In genomic region chr3:85858140-85859135, GRCm38 (mm10) we compare ENCODE assay signal across 12 mouse cellular contexts. TPM values are rescaled to one million over a fixed set of nuclear protein-coding genes. Genes with fewer than 3 reads are reported as not detected.
DNase-seq lines count a peak whose midpoint lies in the region; ATAC-seq and TF ChIP-seq lines count a peak whose summit lies in the region.
"Had no signal": no experiment of that assay in that cellular context is flagged by ENCODE, and none has a peak within 500 bp of the region (broad histone marks: within the 10 kb centered on the region; RNA-seq: fewer than 3 reads in every experiment).

No protein-coding gene starts in this region.

- no peak for TF ChIP-seq CTCF in liver, adult 2 months (IDR thresholded peaks at IDR 0.05; ENCODE audit: low read depth, low read length)

- no peaks in the 10 kb centered on the region for H3K27me3 ChIP-seq in liver, adult 2 months (ENCODE audit: control insufficient read depth, insufficient read depth, low read length)
- no peaks in the 10 kb centered on the region for H3K27me3 ChIP-seq in limb, embryonic 10.5 days (ENCODE audit: low read depth, poor library complexity, severe bottlenecking)
- no peaks in the 10 kb centered on the region for H3K27me3 ChIP-seq in myocyte (ENCODE audit: control insufficient read depth, insufficient read depth, insufficient read length)
- no peaks in the 10 kb centered on the region for H3K27me3 ChIP-seq in hindbrain, embryonic 14.5 days (ENCODE audit: control insufficient read depth, insufficient read depth, low read length)

- H3ac ChIP-seq in myocyte (ENCODE audit: control insufficient read depth, insufficient read length), result no peak overlapping the region

- H3K9me3 ChIP-seq in limb, embryonic 10.5 days (replicated peaks), result no peaks in the 10 kb centered on the region
- no peaks in the 10 kb centered on the region for H3K9me3 ChIP-seq in hindbrain, embryonic 14.5 days (ENCODE audit: control insufficient read depth, low read length)
- H3K9me3 ChIP-seq: hindbrain, embryonic 10.5 days had no signal

- peak; percentile 45 for DNase-seq in liver, adult 2 months (ENCODE audit: extremely low read depth, low read depth, low spot score)
- DNase-seq in liver, result no peak
- no peak for DNase-seq in limb, embryonic 10.5 days (ENCODE audit: low spot score)
- no peak for DNase-seq in adrenal gland, postnatal 10 days
- no peak for DNase-seq in hindbrain, embryonic 14.5 days (ENCODE audit: low spot score)
- no peak for DNase-seq in B cell, adult 2 months
- DNase-seq: right cerebral cortex, postnatal 25 days had no signal

- H3K4me2 ChIP-seq in myocyte (ENCODE audit: low read depth), result peak overlapping the region; percentile 70
- no peak overlapping the region for H3K4me2 ChIP-seq in hindbrain, embryonic 14.5 days (replicated peaks)

- no peaks in the 10 kb centered on the region for H3K36me3 ChIP-seq in liver, adult 2 months (ENCODE audit: control insufficient read depth, insufficient read depth, low read length)
- no peaks in the 10 kb centered on the region for H3K36me3 ChIP-seq in limb, embryonic 10.5 days
- H3K36me3 ChIP-seq in myocyte (ENCODE audit: control insufficient read depth, insufficient read depth), result no peaks in the 10 kb centered on the region
- no peaks in the 10 kb centered on the region for H3K36me3 ChIP-seq in hindbrain, embryonic 14.5 days (replicated peaks; ENCODE audit: control insufficient read depth, insufficient read depth)
- H3K36me3 ChIP-seq: hindbrain, embryonic 10.5 days had no signal

- peak; percentile 48 for ATAC-seq in granulocyte monocyte progenitor cell, adult 5-6 weeks (replicated peaks; ENCODE audit: poor library complexity, severe bottlenecking)
- no peak for ATAC-seq in hindbrain, embryonic 14.5 days (ENCODE audit: low FRiP score)
- ATAC-seq: midbrain, embryonic 16.5 days had no signal

- 47% methylated on average over 11 of the region's 11 CpGs for WGBS in liver, adult 2 months
- WGBS in limb, embryonic 10.5 days, result 75% methylated on average over 11 of the region's 11 CpGs
- 78% methylated on average over 11 of the region's 11 CpGs for WGBS in hindbrain, embryonic 14.5 days

- H3K9ac ChIP-seq in liver, adult 2 months (ENCODE audit: low read depth, low read length), result no peak overlapping the region
- H3K9ac ChIP-seq in hindbrain, embryonic 14.5 days, result no peak overlapping the region

- no peak overlapping the region for H3K27ac ChIP-seq in liver, adult 2 months (replicated peaks; ENCODE audit: insufficient read depth, low read depth, low read length)
- H3K27ac ChIP-seq in limb, embryonic 10.5 days, result peak overlapping the region; percentile 47; the same call in 1 of the 2 replicates
- no peak overlapping the region for H3K27ac ChIP-seq in hindbrain, embryonic 14.5 days
- H3K27ac ChIP-seq: hindbrain, embryonic 10.5 days had no signal

- H3K79me2 ChIP-seq in liver, adult 2 months (ENCODE audit: control insufficient read depth, insufficient read depth, low read length), result peaks cover 18% of the 10 kb centered on the region; the same call in 1 of the 2 replicates
- H3K79me2 ChIP-seq in myocyte (ENCODE audit: control insufficient read depth, insufficient read depth), result peaks cover 20% of the 10 kb centered on the region

- no peak for TF ChIP-seq POLR2A in liver, adult 2 months (IDR thresholded peaks at IDR 0.05; ENCODE audit: extremely low read depth, insufficient read depth, low read length)
- TF ChIP-seq POLR2A in myocyte (IDR thresholded peaks at IDR 0.05; ENCODE audit: insufficient read length, low read depth), result no peak

- no peak overlapping the region for H3K4me3 ChIP-seq in liver, adult 2 months (ENCODE audit: insufficient read depth, low read depth, low read length)
- H3K4me3 ChIP-seq in limb, embryonic 10.5 days, result no peak overlapping the region
- no peak overlapping the region for H3K4me3 ChIP-seq in myocyte
- no peak overlapping the region for H3K4me3 ChIP-seq in hindbrain, embryonic 14.5 days (replicated peaks; ENCODE audit: low read length)
- H3K4me3 ChIP-seq: hindbrain, embryonic 10.5 days had no signal

- H3K4me1 ChIP-seq in liver, adult 2 months (ENCODE audit: control insufficient read depth, insufficient read depth, low read length), result peaks cover 21% of the 10 kb centered on the region
- H3K4me1 ChIP-seq in limb, embryonic 10.5 days, result peaks cover 14% of the 10 kb centered on the region; the same call in 1 of the 2 replicates
- no peaks in the 10 kb centered on the region for H3K4me1 ChIP-seq in hindbrain, embryonic 14.5 days (replicated peaks; ENCODE audit: control insufficient read depth, insufficient read depth, low read length)

TF ChIP-seq in myocyte, 11 proteins besides CTCF, POLR2A, EP300 and RAD21:
- TF ChIP-seq REST (IDR thresholded peaks at IDR 0.05; ENCODE audit: insufficient read depth, insufficient read length) (no peak), MAX (IDR thresholded peaks at IDR 0.05; ENCODE audit: low read depth) (no peak), USF1 (IDR thresholded peaks at IDR 0.05; ENCODE audit: low read depth) (no peak), TCF3 (IDR thresholded peaks at IDR 0.05; ENCODE audit: insufficient read length, low read depth) (no peak), CEBPB (IDR thresholded peaks at IDR 0.05; ENCODE audit: insufficient read depth, poor library complexity, severe bottlenecking) (no peak), SRF (IDR thresholded peaks at IDR 0.05; ENCODE audit: control insufficient read depth, insufficient read length, low read depth) (no peak), MYOG (IDR thresholded peaks at IDR 0.05; ENCODE audit: control insufficient read depth in 1 of 3, insufficient read depth in 1 of 3, insufficient read length in 2 of 3, low read depth in 2 of 3) (no peak), POLR2AphosphoS2 (IDR thresholded peaks at IDR 0.05; ENCODE audit: insufficient read length, low read depth) (no peak), TCF12 (IDR thresholded peaks at IDR 0.05; ENCODE audit: insufficient read depth, poor library complexity, severe bottlenecking) (no peak), E2F4 (IDR thresholded peaks at IDR 0.05; ENCODE audit: insufficient read depth) (no peak), MYOD1 (IDR thresholded peaks at IDR 0.05; ENCODE audit: control insufficient read depth in 1 of 3, insufficient read length in 2 of 3, low read depth in 2 of 3) (no peak)
TF ChIP-seq in myocyte: peak in this region for 0.

RNA-seq across cellular contexts. Expression of gene Glt28d2, which starts 28.9 kb away (rescaled TPM):
- total RNA-seq in liver, adult 2 months (2014; rRNA removed), result 3.0 and 3.4 TPM in 2 replicates
- polyA plus RNA-seq in liver, adult 2 months (2012; rRNA removed), result 1.6 TPM in 2 replicates
- not detected in 2 replicates for total RNA-seq in granulocyte monocyte progenitor cell, adult 5-6 weeks (2014; fragmentation: Nextera tagmentation)
- total RNA-seq in granulocyte monocyte progenitor cell, adult 5-6 weeks (2017), result not detected in 2 replicates
- polyA plus RNA-seq in limb, embryonic 10.5 days (2016; fragmentation: Nextera tagmentation; extraction: Ambion mirVana), result 0.18 and 0.85 TPM in 2 replicates
- polyA plus RNA-seq in myocyte (2012; fragmentation: generic; extraction: Trizol), result 1.4 TPM
- total RNA-seq in adrenal gland, postnatal 10 days (2021), result 1 to 10 TPM; 1.4 to 2.5 TPM
- polyA plus RNA-seq in hindbrain, embryonic 14.5 days (2014; fragmentation: Nextera tagmentation; extraction: Ambion mirVana), result 0.37 and 0.53 TPM in 2 replicates
- total RNA-seq: MEL had no signal

RNA-seq across cellular contexts. Expression of gene Gm37240, which starts 28.9 kb away (rescaled TPM):
- 2.2 and 7.7 TPM in 2 replicates for total RNA-seq in liver, adult 2 months (2014; rRNA removed)
- 6.9 and 14.8 TPM in 2 replicates for polyA plus RNA-seq in liver, adult 2 months (2012; rRNA removed)
- total RNA-seq in granulocyte monocyte progenitor cell, adult 5-6 weeks (2014; fragmentation: Nextera tagmentation), result not detected in 2 replicates
- total RNA-seq in granulocyte monocyte progenitor cell, adult 5-6 weeks (2017), result not detected in 2 replicates
- polyA plus RNA-seq in limb, embryonic 10.5 days (2016; fragmentation: Nextera tagmentation; extraction: Ambion mirVana), result 0.97 and 3.1 TPM in 2 replicates
- polyA plus RNA-seq in myocyte (2012; fragmentation: generic; extraction: Trizol), result 8.7 TPM
- total RNA-seq in adrenal gland, postnatal 10 days (2021), result 1 to 10 TPM; 3.9 to 6.6 TPM
- polyA plus RNA-seq in hindbrain, embryonic 14.5 days (2014; fragmentation: Nextera tagmentation; extraction: Ambion mirVana), result 0.94 and 1.3 TPM in 2 replicates
- total RNA-seq: MEL had no signal

RNA-seq across cellular contexts. Expression of gene Fam160a1, which starts 41.3 kb away (rescaled TPM):
- total RNA-seq in liver, adult 2 months (2014; rRNA removed), result 1.8 and 3.0 TPM in 2 replicates
- polyA plus RNA-seq in liver, adult 2 months (2012; rRNA removed), result 3.4 and 4.7 TPM in 2 replicates
- total RNA-seq in granulocyte monocyte progenitor cell, adult 5-6 weeks (2014; fragmentation: Nextera tagmentation), result not detected in 2 replicates
- total RNA-seq in granulocyte monocyte progenitor cell, adult 5-6 weeks (2017), result not detected in 2 replicates
- 0.51 and 1.5 TPM in 2 replicates for polyA plus RNA-seq in limb, embryonic 10.5 days (2016; fragmentation: Nextera tagmentation; extraction: Ambion mirVana)
- polyA plus RNA-seq in myocyte (2012; fragmentation: generic; extraction: Trizol), result 13.2 TPM
- total RNA-seq in adrenal gland, postnatal 10 days (2021), result 1 to 10 TPM; 6.1 to 9.4 TPM
- 0.37 and 0.51 TPM in 2 replicates for polyA plus RNA-seq in hindbrain, embryonic 14.5 days (2014; fragmentation: Nextera tagmentation; extraction: Ambion mirVana)
- total RNA-seq: MEL had no signal
